Comparison of ENCODE assay signal across 29 mouse cellular contexts in genomic region chr10:117304371-117304770, GRCm38 (mm10). TPM values are rescaled to one million over a fixed set of nuclear protein-coding genes. Genes with fewer than 3 reads are reported as not detected.
"Had no signal": no experiment of that assay in that cellular context is flagged by ENCODE, and none has a peak within 500 bp of the region (broad histone marks: within the 10 kb centered on the region; RNA-seq: fewer than 3 reads in every experiment).

No protein-coding gene starts in this region.

- H3K27ac ChIP-seq: gastrocnemius, adult 2 months; heart, adult 2 months; hindbrain, embryonic 10.5 days; hindbrain, embryonic 12.5 days; hindbrain, embryonic 14.5 days; intestine, embryonic 15.5 days; limb, embryonic 13.5 days; limb, embryonic 15.5 days; liver, embryonic 12.5 days had no signal

- ATAC-seq: hindbrain, embryonic 16.5 days; inflammation-experienced regulatory T-cells, adult 6 months; intestine, embryonic 15.5 days; intestine, postnatal 0 days; liver, embryonic 12.5 days had no signal

- H3K4me3 ChIP-seq: gastrocnemius, adult 2 months; heart, adult 2 months; heart, embryonic 12.5 days; hindbrain, embryonic 10.5 days; hindbrain, embryonic 12.5 days; intestine, embryonic 15.5 days; limb, embryonic 13.5 days; limb, embryonic 15.5 days; liver, embryonic 12.5 days had no signal

- H3K4me1 ChIP-seq: heart, embryonic 12.5 days; hindbrain, embryonic 10.5 days; hindbrain, embryonic 12.5 days; intestine, embryonic 15.5 days; limb, embryonic 13.5 days; limb, embryonic 15.5 days had no signal

- DNase-seq: gastrocnemius, adult 2 months; gastrocnemius, postnatal 10 days; gastrocnemius, postnatal 25 days; heart, adult 2 months; heart, postnatal 10 days; heart, postnatal 4 days; kidney, adult 18-20 months; kidney, adult 8-10 months; kidney, postnatal 10 days; kidney, postnatal 25 days; kidney, postnatal 4 days; layer of hippocampus, adult 9-11 months; layer of hippocampus, postnatal 36 days; left cerebral cortex, postnatal 4 days had no signal

RNA-seq across cellular contexts. Expression of gene Lyz1, which starts 11.7 kb away (rescaled TPM):
- total RNA-seq: liver, adult 2 months had no signal
- polyA plus RNA-seq: hindbrain, embryonic 10.5 days; hindbrain, embryonic 12.5 days; hindbrain, embryonic 14.5 days; hindbrain, embryonic 16.5 days; kidney, embryonic 14.5 days; kidney, embryonic 16.5 days; limb, embryonic 11.5 days; liver, adult 2 months; liver, embryonic 12.5 days had no signal
